Mouse (Mus musculus) embryonic facial prominence, embryonic 15.5 days (tissue): ENCODE measurements around the gene Nlrc5. TPM values are rescaled to one million over a fixed set of nuclear protein-coding genes. Genes with fewer than 3 reads are reported as not detected.

ENCODE experiments used
- ATAC-seq: fragments of 200-750 bp; cut with Nextera tagmentation; 2 replicates; pipeline ENCODE4 v1.8.0; 2017; ENCODE audit warnings: low read depth, moderate TSS enrichment; ENCODE audit not compliant: insufficient number of reproducible peaks, low FRiP score, low TSS enrichment
- H3K27ac ChIP-seq: fragments of 300-500 bp; sonication (generic); replicated peaks from 2 replicates; pipeline ENCODE4 v1.5.1; 2015; ENCODE audit warnings: mild to moderate bottlenecking, inconsistent platforms
- H3K27me3 ChIP-seq: fragments of 300-500 bp; sonication (generic); 2 replicates; pipeline ENCODE4 v1.6.1; 2015; ENCODE audit warnings: inconsistent platforms
- H3K36me3 ChIP-seq: fragments of 300-500 bp; sonication (generic); 2 replicates; pipeline ENCODE4 v1.6.1; 2015; ENCODE audit warnings: mild to moderate bottlenecking, inconsistent platforms
- H3K4me1 ChIP-seq: fragments of 300-500 bp; sonication (generic); 2 replicates; pipeline ENCODE4 v1.6.1; 2015; ENCODE audit warnings: inconsistent platforms
- H3K4me2 ChIP-seq: fragments of 300-500 bp; sonication (generic); replicated peaks from 2 replicates; pipeline ENCODE4 v1.6.1; 2015; ENCODE audit warnings: mild to moderate bottlenecking, inconsistent platforms
- H3K4me3 ChIP-seq: fragments of 300-500 bp; sonication (generic); replicated peaks from 2 replicates; pipeline ENCODE4 v1.5.1; 2015; ENCODE audit warnings: mild to moderate bottlenecking, inconsistent platforms
- H3K9ac ChIP-seq: fragments of 300-500 bp; sonication (generic); 2 replicates; pipeline ENCODE4 v1.6.1; 2015; ENCODE audit warnings: inconsistent platforms
- H3K9me3 ChIP-seq: fragments of 300-500 bp; sonication (generic); replicated peaks from 2 replicates; pipeline ENCODE4 v1.6.1; 2016; ENCODE audit warnings: inconsistent platforms
- whole genome bisulfite sequencing: fragments of 180-500 bp; shearing (Covaris S2); methylation state at CpG from one replicate; pipeline ENCODE4 v1.1.7; 2015; 5-methylcytosine and 5-hydroxymethylcytosine counted together
- polyA plus RNA-seq: library from polyadenylated mRNA; unstranded; fragments of >200 nt; fragmentation: Nextera tagmentation; extraction: Ambion mirVana; gene quantifications from 2 replicates; pipeline ENCODE4 v1.2.1, GENCODE M21; 2015

Gene Nlrc5
- polyA plus RNA-seq, 1 experiment from 2014 or later: 0.40 TPM

DNA sequence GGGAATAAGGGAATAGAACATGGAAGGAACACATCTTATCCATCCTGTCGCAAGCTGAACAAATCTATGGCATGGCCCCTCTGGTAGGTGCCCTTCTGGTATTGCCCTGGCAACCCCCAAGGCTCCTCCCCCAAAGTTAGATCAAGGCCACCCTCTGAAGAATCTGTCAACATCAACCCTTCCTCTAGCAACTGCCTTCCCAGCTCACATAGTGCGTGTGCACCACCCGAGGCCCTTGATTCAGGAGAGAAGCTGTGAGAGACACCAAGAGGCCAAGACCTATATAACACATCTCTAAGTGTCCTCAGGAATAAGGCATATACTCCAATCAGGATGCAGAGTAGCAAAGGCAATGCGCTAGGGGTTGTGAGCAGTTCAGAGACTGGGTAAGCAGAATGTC, 11.9 kb upstream of the Nlrc5 start:
- 86% methylated on average over 4 of the region's 4 CpGs for WGBS
- Histone ChIP-seq H3K9ac (no peak overlapping the region), H3K27ac (no peak overlapping the region), H3K4me2 (no peak overlapping the region), H3K4me1 (no peaks in the 10 kb centered on the region), H3K27me3 (no peaks in the 10 kb centered on the region), H3K4me3 (no peak overlapping the region), H3K9me3 (no peaks in the 10 kb centered on the region), H3K36me3 (no peaks in the 10 kb centered on the region)
- ATAC-seq: no peak; the same call in 1 of the 2 replicates

DNA sequence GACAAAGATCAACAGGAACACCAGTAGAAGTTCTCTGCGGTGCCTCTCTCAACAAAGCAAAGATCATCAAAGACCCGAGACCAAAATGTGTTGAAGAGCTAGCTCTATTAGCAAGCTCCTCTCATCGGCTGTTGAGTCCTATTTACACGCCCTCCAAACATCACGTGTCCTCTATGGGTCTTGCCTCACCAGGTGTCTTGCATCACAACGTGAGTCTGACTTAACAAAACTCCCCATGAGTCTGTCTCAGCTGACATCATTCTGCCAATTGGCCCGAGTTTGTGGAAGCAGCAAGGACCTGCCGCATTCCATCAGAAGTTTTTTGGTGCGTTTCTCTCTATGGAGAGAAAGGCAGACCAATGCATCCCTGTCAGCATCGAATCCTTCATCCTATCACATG, 6.2 kb upstream of the Nlrc5 start:
- Histone ChIP-seq H3K4me2 (no peak overlapping the region), H3K36me3 (no peaks in the 10 kb centered on the region), H3K27me3 (no peaks in the 10 kb centered on the region), H3K9ac (no peak overlapping the region), H3K27ac (no peak overlapping the region), H3K9me3 (no peaks in the 10 kb centered on the region), H3K4me3 (no peak overlapping the region), H3K4me1 (no peaks in the 10 kb centered on the region)
- 73% methylated on average over 10 of the region's 10 CpGs for WGBS
- no peak for ATAC-seq

DNA sequence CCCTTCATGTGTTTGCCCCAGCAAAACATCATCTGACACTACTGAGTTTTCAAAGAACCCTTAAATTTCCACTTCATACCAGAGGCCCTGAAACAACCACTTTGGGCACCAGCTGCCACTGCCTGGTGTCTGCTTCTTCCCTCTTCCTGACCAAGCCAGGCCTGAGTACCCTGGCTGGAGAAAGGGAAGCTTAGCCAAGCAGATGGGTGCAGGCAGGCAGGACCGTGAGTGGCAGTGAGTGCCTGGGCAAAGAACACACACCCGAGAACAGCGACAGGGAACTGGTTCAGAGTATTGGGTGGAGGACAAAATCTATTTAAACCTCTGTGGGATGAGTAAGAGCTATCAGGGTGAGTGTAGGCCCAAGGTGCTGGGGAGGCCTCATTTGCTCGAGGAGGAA, 5.7 kb upstream of the Nlrc5 start:
- Histone ChIP-seq H3K9me3 (no peaks in the 10 kb centered on the region), H3K27me3 (0 out of 2 replicates have a peak, but pooled peaks cover 2% of the 10 kb centered on the region), H3K9ac (no peak overlapping the region), H3K4me3 (no peak overlapping the region), H3K36me3 (no peaks in the 10 kb centered on the region), H3K27ac (no peak overlapping the region), H3K4me1 (no peaks in the 10 kb centered on the region), H3K4me2 (no peak overlapping the region)
- 74% methylated on average over 4 of the region's 4 CpGs for WGBS
- no peak for ATAC-seq

DNA sequence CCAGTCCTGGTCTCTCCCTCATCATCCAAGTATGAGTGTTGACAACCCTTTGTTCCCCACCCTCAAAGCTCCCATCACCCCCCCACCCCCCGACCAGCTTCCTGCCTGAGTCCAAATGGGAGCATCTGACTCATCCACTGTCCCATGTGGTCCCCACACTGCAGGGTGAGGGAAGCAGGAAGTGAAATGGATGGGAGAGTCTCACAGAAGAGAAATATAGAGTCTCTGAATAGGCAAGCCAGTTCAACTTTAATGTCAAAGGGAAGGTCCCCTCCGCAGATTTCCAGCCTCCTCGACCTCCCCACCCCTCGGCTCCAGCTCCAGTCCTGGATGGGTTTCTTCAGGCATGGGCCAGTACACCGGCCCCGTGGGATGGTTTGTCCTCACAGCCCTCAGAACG, 4.8 kb upstream of the Nlrc5 start:
- WGBS: 82% methylated on average over 7 of the region's 7 CpGs
- no peak overlapping the region for H3K9ac ChIP-seq
- H3K27me3 ChIP-seq: peaks cover 8% of the 10 kb centered on the region; the same call in 1 of the 2 replicates
- H3K27ac ChIP-seq: no peak overlapping the region
- H3K4me2 ChIP-seq: no peak overlapping the region
- H3K36me3 ChIP-seq: no peaks in the 10 kb centered on the region
- no peak for ATAC-seq
- no peak overlapping the region for H3K4me3 ChIP-seq
- no peaks in the 10 kb centered on the region for H3K9me3 ChIP-seq
- H3K4me1 ChIP-seq: peaks cover 6% of the 10 kb centered on the region

DNA sequence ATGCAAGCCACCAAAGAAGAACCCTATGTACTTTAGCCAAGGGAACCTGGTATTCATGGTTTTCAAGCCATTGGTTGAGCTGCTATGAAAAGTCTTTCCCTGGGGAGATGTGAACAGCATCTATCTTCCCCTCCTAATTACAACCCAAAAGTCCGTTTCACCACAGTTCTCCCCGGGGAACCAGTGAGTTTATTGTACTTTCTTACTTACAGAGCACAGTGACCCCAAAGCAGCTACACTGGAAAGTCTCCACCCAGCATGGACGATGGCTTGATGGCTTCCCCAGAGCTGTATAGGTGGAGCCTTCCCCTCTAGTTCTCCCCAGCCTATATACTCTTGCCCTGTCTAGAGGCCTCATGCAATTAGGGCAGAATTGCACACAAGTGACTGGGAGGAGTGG, 1.9 kb upstream of the Nlrc5 start:
- Histone ChIP-seq H3K36me3 (no peaks in the 10 kb centered on the region), H3K9me3 (no peaks in the 10 kb centered on the region), H3K27ac (no peak overlapping the region), H3K27me3 (peaks cover 8% of the 10 kb centered on the region; the same call in 1 of the 2 replicates), H3K4me1 (peaks cover 6% of the 10 kb centered on the region), H3K4me3 (no peak overlapping the region), H3K9ac (no peak overlapping the region), H3K4me2 (no peak overlapping the region)
- WGBS: 78% methylated on average over 3 of the region's 3 CpGs
- ATAC-seq: no peak

DNA sequence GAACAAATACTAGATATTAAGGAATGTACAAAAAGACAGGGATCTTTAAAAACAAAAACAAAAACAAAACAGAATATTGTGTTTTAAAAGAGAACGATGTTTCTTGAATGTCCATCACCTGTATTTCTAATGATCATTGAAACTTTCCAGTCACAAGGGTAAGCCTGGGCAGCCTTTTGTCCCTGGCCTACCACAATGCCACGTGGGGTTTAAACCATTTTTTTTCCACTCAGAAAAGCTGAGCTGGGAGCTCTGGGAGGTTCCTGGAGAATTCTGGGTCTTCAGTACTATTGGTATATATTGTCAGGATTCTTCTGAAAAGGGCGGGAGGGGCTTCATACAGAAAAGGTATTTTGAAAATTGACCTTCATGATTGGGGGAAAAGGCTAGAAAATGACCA, 802 bp downstream of the Nlrc5 start:
- Histone ChIP-seq H3K27me3 (peaks cover 8% of the 10 kb centered on the region; the same call in 1 of the 2 replicates), H3K9ac (no peak overlapping the region), H3K27ac (no peak overlapping the region), H3K4me1 (peaks cover 6% of the 10 kb centered on the region), H3K4me3 (no peak overlapping the region), H3K36me3 (no peaks in the 10 kb centered on the region), H3K4me2 (no peak overlapping the region), H3K9me3 (no peaks in the 10 kb centered on the region)
- no peak for ATAC-seq
- WGBS: 80% methylated on average over 3 of the region's 3 CpGs

DNA sequence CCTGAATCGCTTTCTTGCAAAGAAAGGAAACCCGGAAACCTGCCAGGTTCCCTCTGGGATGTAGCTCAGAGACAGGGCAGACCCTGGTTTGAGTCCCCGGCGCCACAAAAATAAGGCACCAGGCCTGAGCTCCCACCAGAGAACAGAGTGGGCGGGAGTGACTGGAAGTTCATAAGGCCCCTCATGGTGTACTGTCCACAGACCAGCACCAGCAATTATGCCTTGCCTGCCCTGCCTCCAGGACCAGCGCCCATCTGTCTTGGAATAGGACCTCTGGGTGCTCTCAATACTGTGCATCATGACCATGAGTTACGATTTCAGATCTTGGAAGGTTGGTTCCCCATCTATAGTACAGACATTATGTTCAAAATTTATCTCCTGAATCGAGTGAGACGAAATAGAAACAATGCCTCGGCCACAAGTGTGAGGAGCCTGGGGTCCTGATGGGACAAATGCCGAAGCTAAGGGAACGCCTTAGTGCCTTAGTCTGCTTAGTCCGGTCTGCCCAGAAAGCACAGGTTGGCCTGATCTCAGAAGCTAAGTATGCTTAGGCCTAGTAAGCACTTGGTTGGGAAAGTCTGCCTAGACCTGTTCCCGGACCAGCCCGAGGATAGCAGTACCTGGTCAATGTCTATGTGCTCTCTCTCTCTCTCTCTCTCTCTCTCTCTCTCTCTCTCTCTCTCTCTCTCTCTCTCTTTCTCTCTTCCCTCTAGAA, 1.4 kb downstream of the Nlrc5 start:
- Histone ChIP-seq H3K9me3 (no peaks in the 10 kb centered on the region), H3K4me3 (no peak overlapping the region), H3K4me1 (peaks cover 6% of the 10 kb centered on the region), H3K9ac (no peak overlapping the region), H3K36me3 (no peaks in the 10 kb centered on the region), H3K27ac (no peak overlapping the region), H3K4me2 (no peak overlapping the region), H3K27me3 (peaks cover 8% of the 10 kb centered on the region; the same call in 1 of the 2 replicates)
- 91% methylated on average over 15 of the region's 15 CpGs for WGBS
- ATAC-seq: no peak

DNA sequence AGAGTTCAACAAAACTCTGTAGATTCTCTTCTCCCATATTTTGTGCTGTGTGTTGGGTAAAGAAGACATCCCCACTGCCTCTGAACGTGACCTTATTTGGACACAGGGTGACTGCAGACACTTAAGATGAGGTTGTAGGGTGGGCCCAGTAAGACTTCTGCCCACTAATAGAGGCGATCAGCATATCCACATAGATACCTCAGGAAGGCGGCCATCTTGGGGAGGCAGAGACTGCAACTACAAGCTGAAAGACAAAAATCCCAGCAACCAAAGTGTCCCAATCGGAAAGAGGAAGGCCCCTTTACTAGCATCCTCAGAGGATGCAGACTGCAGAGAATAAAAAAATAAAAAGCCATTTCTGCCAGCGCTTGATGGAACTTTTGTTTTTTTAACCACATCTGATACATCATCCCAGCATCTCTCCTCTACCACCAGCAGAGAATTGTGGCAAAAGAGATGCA, 2.0 kb downstream of the Nlrc5 start:
- 86% methylated on average over 5 of the region's 5 CpGs for WGBS

DNA sequence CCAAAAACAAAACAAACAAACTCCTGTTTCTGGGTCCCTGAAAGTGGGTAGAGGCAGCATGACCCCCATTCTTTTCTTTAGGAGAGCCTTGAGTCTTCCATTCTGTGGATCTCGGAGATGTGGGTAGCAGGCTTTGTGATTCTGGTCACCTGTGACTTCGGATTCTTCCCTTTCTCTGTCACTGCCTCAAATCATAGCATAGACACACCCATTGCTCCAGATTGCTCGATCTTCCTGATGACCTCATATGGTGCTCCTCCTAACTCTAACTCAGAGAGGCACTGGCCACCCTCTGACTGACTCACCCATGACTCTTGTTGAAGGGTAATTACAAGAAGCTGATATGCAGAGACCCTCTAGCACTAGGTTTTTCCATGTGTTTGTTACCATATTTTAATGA, 2.7 kb downstream of the Nlrc5 start:
- H3K4me3 ChIP-seq: no peak overlapping the region
- H3K36me3 ChIP-seq: no peaks in the 10 kb centered on the region
- no peak overlapping the region for H3K27ac ChIP-seq
- no peak for ATAC-seq
- H3K9me3 ChIP-seq: no peaks in the 10 kb centered on the region
- no peak overlapping the region for H3K9ac ChIP-seq
- peaks cover 6% of the 10 kb centered on the region for H3K4me1 ChIP-seq
- H3K27me3 ChIP-seq: peaks cover 8% of the 10 kb centered on the region; the same call in 1 of the 2 replicates
- 80% methylated on average over 3 of the region's 3 CpGs for WGBS
- no peak overlapping the region for H3K4me2 ChIP-seq

More for the DNA sequence above, 2.0 kb downstream of the Nlrc5 start:
- peaks cover 8% of the 10 kb centered on the region; the same call in 1 of the 2 replicates for H3K27me3 ChIP-seq
- no peak overlapping the region for H3K9ac ChIP-seq
- no peak overlapping the region for H3K27ac ChIP-seq
- ATAC-seq: no peak
- H3K9me3 ChIP-seq: no peaks in the 10 kb centered on the region
- no peak overlapping the region for H3K4me3 ChIP-seq
- H3K36me3 ChIP-seq: no peaks in the 10 kb centered on the region
- H3K4me2 ChIP-seq: no peak overlapping the region
- peaks cover 6% of the 10 kb centered on the region for H3K4me1 ChIP-seq

DNA sequence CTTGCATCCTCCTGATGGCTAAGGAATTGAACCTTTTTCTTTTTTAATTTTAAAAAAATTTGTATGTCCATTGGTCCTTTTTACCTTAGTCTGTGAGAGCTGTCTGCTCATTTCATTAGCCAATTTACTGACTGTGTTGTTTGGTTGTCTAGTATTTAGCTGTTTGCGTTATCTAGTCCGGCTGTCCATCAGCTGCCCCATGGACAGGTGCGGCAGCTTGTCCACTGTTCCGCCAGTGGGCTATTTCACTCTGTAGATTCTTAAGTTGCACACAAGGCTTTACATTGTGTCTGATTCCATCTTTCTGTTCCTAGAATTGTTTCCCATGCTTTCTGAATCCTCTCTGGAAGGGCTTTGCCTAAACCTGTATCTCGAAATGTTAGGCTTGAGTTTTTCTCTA, 4.5 kb downstream of the Nlrc5 start:
- Histone ChIP-seq H3K27ac (no peak overlapping the region), H3K36me3 (no peaks in the 10 kb centered on the region), H3K4me3 (no peak overlapping the region), H3K27me3 (peaks cover 4% of the 10 kb centered on the region; the same call in 1 of the 2 replicates), H3K4me2 (no peak overlapping the region), H3K9me3 (no peaks in the 10 kb centered on the region), H3K9ac (no peak overlapping the region), H3K4me1 (peaks cover 5% of the 10 kb centered on the region)
- no peak for ATAC-seq
- 88% methylated on average over 5 of the region's 5 CpGs for WGBS

DNA sequence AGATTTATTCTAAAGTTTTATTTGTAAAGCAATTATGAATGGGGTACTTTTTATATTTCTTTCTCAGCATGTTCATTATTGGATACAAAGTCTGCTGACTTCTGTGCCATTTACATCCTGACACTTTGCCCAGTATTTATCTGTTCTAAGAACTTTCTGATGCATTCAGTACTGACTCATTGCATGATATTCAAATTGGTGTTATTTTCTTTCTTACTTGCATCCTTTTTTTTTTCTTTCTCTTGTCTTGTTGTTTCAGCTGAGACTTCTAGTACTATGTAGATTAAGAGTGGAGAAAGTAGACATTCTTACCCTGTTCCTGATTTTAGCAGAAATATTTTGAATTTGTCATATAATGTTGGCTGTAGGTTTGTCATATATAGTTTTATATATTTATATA, 5.5 kb downstream of the Nlrc5 start:
- Histone ChIP-seq H3K9ac (no peak overlapping the region), H3K4me2 (no peak overlapping the region), H3K27ac (no peak overlapping the region), H3K4me1 (no peaks in the 10 kb centered on the region), H3K4me3 (no peak overlapping the region), H3K9me3 (no peaks in the 10 kb centered on the region), H3K27me3 (no peaks in the 10 kb centered on the region; the same call in 1 of the 2 replicates), H3K36me3 (no peaks in the 10 kb centered on the region)
- ATAC-seq: no peak

DNA sequence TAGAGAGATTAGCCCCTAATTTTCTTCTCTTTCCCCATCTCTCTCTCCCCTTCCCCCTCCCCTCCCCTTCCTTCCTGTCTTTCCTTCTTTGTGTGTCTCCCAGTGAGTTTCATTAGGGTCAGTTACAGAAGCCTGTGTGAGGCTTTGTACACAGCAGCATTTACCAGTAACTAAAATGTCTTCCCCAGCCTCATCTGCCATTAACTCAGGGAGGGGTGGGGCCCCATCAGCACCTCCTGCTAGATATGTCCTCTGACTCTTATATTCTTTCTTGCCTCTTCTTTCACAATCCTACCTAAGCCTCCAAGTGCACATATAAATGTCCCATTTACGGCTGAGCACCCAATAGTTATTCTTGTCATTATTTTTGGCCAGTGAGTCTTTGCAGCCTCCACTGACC, 6.2 kb downstream of the Nlrc5 start:
- H3K4me3 ChIP-seq: no peak overlapping the region
- H3K36me3 ChIP-seq: no peaks in the 10 kb centered on the region
- no peaks in the 10 kb centered on the region for H3K4me1 ChIP-seq
- H3K9me3 ChIP-seq: no peaks in the 10 kb centered on the region
- H3K4me2 ChIP-seq: no peak overlapping the region
- ATAC-seq: no peak
- no peaks in the 10 kb centered on the region; the same call in 1 of the 2 replicates for H3K27me3 ChIP-seq
- H3K27ac ChIP-seq: no peak overlapping the region
- no peak overlapping the region for H3K9ac ChIP-seq
- 93% methylated on average over 1 of the region's 1 CpGs for WGBS
